Mouse (Mus musculus): Measurements from ENCODE around the gene P3h4. TPM values are rescaled to one million over a fixed set of nuclear protein-coding genes. Genes with fewer than 3 reads are reported as not detected.

The P3h4 gene
- polyA plus RNA-seq, 1 experiment from 2014 or later, result 91.1 TPM

GRCm38 (mm10) chr11:100398517-100398916 is 16.1 kb downstream of the P3h4 start:
- no peak overlapping the region for H3K9ac ChIP-seq
- no peak overlapping the region for H3K4me3 ChIP-seq (replicated peaks)
- 92% methylated on average over 7 of the region's 7 CpGs for WGBS
- ATAC-seq (ENCODE audit: insufficient number of reproducible peaks, low FRiP score, low TSS enrichment, low read depth), result no peak
- H3K27ac ChIP-seq (replicated peaks), result peak overlapping the region; percentile 63
- no peak overlapping the region for H3K4me2 ChIP-seq (replicated peaks)
- no peaks in the 10 kb centered on the region for H3K9me3 ChIP-seq (replicated peaks)
- H3K4me1 ChIP-seq, result peaks cover 71% of the 10 kb centered on the region
- H3K27me3 ChIP-seq, result no peaks in the 10 kb centered on the region
- no peaks in the 10 kb centered on the region for H3K36me3 ChIP-seq

- no peaks in the 10 kb centered on the region for H3K9me3 ChIP-seq (replicated peaks)
- peak within 1 kb of the TSS; percentile 91 for H3K27ac ChIP-seq (replicated peaks)
- H3K36me3 ChIP-seq, result no peaks in the 10 kb centered on the region
- H3K4me2 ChIP-seq (replicated peaks), result peak within 1 kb of the TSS; percentile 66
- ATAC-seq (ENCODE audit: insufficient number of reproducible peaks, low FRiP score, low TSS enrichment, low read depth), result peak; percentile 98
- peaks cover 78% of the 10 kb centered on the region for H3K4me1 ChIP-seq
- H3K9ac ChIP-seq, result peak within 1 kb of the TSS; percentile 68
- WGBS, result under 1% methylated on average over 37 of the region's 37 CpGs
- peak within 1 kb of the TSS; percentile 76 for H3K4me3 ChIP-seq (replicated peaks)
- H3K27me3 ChIP-seq, result no peaks in the 10 kb centered on the region
Measured at GRCm38 (mm10) chr11:100397600-100398389, 16.8 kb downstream of the P3h4 start, which contains the start of gene Jup. Jup (minus strand) TSS chr11:100397763.

DNA sequence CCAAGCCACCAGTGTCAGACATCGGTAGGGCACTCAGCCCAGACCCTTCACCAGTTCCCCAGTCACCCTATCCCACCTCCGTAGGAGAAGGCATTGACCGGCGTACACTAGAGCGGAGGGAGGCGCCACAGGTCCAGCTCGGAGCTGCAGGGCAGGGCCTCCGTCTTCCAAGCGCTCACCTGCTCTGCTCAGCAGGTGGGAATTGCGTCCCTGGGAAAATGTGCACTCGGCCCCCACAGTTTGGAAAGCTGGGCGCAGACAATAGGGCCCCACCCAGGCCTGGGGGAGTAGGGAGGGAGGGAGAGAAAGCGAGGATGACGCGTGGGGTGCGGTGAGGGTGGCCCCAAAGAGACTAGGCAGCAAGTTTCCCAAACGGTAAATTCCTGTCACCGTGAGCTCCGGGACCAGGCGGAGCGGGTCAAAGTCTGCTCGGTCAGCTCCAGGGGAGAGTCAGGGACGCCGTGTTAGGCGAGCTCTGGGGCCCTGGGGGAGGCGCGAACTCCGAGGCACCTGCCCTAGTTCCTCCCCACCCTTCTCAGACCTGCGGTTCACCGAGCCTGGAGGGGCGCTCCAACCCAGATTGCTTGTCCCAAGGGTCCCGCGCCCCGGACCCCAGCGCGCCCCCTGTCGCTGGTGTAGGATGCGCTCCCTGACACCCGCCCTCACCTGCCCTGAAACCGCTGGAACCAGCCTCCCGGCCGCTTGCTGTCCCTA is 17.6 kb downstream of the P3h4 start:
- WGBS, result 1% methylated on average over 42 of the region's 42 CpGs
- peaks cover 77% of the 10 kb centered on the region for H3K4me1 ChIP-seq

DNA sequence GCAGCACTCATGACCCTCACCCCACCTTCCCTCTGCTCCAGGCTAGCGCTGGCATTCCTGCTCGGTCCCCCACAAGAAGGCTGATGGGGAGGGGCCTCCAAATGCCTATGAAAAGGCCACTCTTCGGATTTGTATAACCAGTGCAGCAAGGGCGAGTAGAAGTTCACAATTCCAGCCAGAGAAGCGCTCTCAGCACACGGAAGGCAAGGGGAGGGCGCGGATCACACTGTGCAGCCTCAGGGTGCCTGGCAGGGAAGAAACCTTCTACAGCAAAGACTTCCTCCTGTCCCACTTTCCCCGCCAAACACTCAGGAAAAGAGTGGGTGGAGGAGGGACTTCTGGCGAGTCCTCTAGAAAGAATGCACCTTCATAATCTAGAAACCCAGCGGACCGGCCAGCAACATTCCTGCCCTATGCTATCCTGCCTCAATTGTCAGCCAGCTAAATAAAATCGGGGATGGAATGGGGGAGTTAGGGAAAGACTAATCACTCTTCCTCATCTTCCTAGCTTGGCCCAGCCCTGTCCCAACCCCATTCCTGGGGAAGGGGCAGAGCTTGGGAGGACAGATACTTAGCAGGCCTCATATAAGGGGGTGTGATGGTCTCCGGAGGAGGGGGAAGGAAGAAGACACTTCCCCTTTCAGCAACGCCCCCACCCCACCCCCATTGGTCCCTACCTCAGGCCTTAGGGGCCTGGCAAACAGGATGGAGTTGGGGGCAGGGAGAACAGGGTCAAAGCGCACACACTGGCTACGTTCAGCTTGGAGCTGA is 18.6 kb downstream of the P3h4 start:
- Histone ChIP-seq H3K27me3 (no peaks in the 10 kb centered on the region), H3K4me3 (replicated peaks) (peak overlapping the region; percentile 76), H3K27ac (replicated peaks) (peak overlapping the region; percentile 91), H3K4me1 (peaks cover 80% of the 10 kb centered on the region), H3K9ac (no peak overlapping the region; the same call in 1 of the 2 replicates), H3K36me3 (no peaks in the 10 kb centered on the region), H3K4me2 (replicated peaks) (peak overlapping the region; percentile 66), H3K9me3 (replicated peaks) (no peaks in the 10 kb centered on the region)
- no peak for ATAC-seq (ENCODE audit: insufficient number of reproducible peaks, low FRiP score, low TSS enrichment, low read depth)
- WGBS, result 24% methylated on average over 17 of the region's 17 CpGs

More for the DNA sequence above, 17.6 kb downstream of the P3h4 start:
- Histone ChIP-seq H3K27ac (replicated peaks) (peak overlapping the region; percentile 91), H3K4me3 (replicated peaks) (peak overlapping the region; percentile 76), H3K9ac (peak overlapping the region; percentile 68), H3K27me3 (no peaks in the 10 kb centered on the region), H3K9me3 (replicated peaks) (no peaks in the 10 kb centered on the region), H3K36me3 (no peaks in the 10 kb centered on the region), H3K4me2 (replicated peaks) (peak overlapping the region; percentile 66)
- ATAC-seq (ENCODE audit: insufficient number of reproducible peaks, low FRiP score, low TSS enrichment, low read depth), result no peak

GRCm38 (mm10) chr11:100395200-100395599 is 19.4 kb downstream of the P3h4 start:
- Histone ChIP-seq H3K4me1 (peaks cover 81% of the 10 kb centered on the region), H3K4me3 (replicated peaks) (peak overlapping the region; percentile 76), H3K9ac (no peak overlapping the region), H3K4me2 (replicated peaks) (peak overlapping the region; percentile 66), H3K36me3 (no peaks in the 10 kb centered on the region), H3K9me3 (replicated peaks) (no peaks in the 10 kb centered on the region), H3K27ac (replicated peaks) (peak overlapping the region; percentile 91), H3K27me3 (no peaks in the 10 kb centered on the region)
- ATAC-seq (ENCODE audit: insufficient number of reproducible peaks, low FRiP score, low TSS enrichment, low read depth), result no peak
- 36% methylated on average over 11 of the region's 11 CpGs for WGBS

- no peaks in the 10 kb centered on the region for H3K9me3 ChIP-seq (replicated peaks)
- WGBS, result 64% methylated on average over 5 of the region's 5 CpGs
- peaks cover 80% of the 10 kb centered on the region for H3K4me1 ChIP-seq
- H3K27ac ChIP-seq (replicated peaks), result no peak overlapping the region
- no peaks in the 10 kb centered on the region for H3K36me3 ChIP-seq
- H3K9ac ChIP-seq, result no peak overlapping the region
- no peaks in the 10 kb centered on the region for H3K27me3 ChIP-seq
- no peak for ATAC-seq (ENCODE audit: insufficient number of reproducible peaks, low FRiP score, low TSS enrichment, low read depth)
- H3K4me2 ChIP-seq (replicated peaks), result peak overlapping the region; percentile 66
- peak overlapping the region; percentile 76 for H3K4me3 ChIP-seq (replicated peaks)
Measured at GRCm38 (mm10) chr11:100394353-100395074, 20.1 kb downstream of the P3h4 start.

- 56% methylated on average over 7 of the region's 7 CpGs for WGBS
- peak overlapping the region; percentile 66 for H3K4me2 ChIP-seq (replicated peaks)
Measured at GRCm38 (mm10) chr11:100393733-100394132, 20.9 kb downstream of the P3h4 start.

GRCm38 (mm10) chr11:100392958-100393357 is 21.7 kb downstream of the P3h4 start:
- WGBS, result 73% methylated on average over 5 of the region's 5 CpGs

More at GRCm38 (mm10) chr11:100393733-100394132, 20.9 kb downstream of the P3h4 start:
- no peaks in the 10 kb centered on the region for H3K36me3 ChIP-seq
- H3K9me3 ChIP-seq (replicated peaks), result no peaks in the 10 kb centered on the region
- H3K27me3 ChIP-seq, result no peaks in the 10 kb centered on the region
- ATAC-seq (ENCODE audit: insufficient number of reproducible peaks, low FRiP score, low TSS enrichment, low read depth), result no peak
- H3K9ac ChIP-seq, result no peak overlapping the region
- H3K4me3 ChIP-seq (replicated peaks), result peak overlapping the region; percentile 76; the same call in 1 of the 2 replicates
- peak overlapping the region; percentile 1; the same call in 1 of the 2 replicates for H3K27ac ChIP-seq (replicated peaks)
- peaks cover 79% of the 10 kb centered on the region for H3K4me1 ChIP-seq

GRCm38 (mm10) chr11:100391884-100392345 is 22.7 kb downstream of the P3h4 start:
- no peaks in the 10 kb centered on the region for H3K9me3 ChIP-seq (replicated peaks)
- H3K27ac ChIP-seq (replicated peaks), result no peak overlapping the region
- H3K4me2 ChIP-seq (replicated peaks), result no peak overlapping the region
- H3K9ac ChIP-seq, result no peak overlapping the region
- no peak overlapping the region for H3K4me3 ChIP-seq (replicated peaks)
- ATAC-seq (ENCODE audit: insufficient number of reproducible peaks, low FRiP score, low TSS enrichment, low read depth), result no peak
- H3K36me3 ChIP-seq, result no peaks in the 10 kb centered on the region
- H3K4me1 ChIP-seq, result peaks cover 88% of the 10 kb centered on the region
- WGBS, result 86% methylated on average over 7 of the region's 7 CpGs
- H3K27me3 ChIP-seq, result no peaks in the 10 kb centered on the region

More at GRCm38 (mm10) chr11:100392958-100393357, 21.7 kb downstream of the P3h4 start:
- 0 out of 2 replicates have a peak overlapping the region, but pooled peaks have one; percentile 76 for H3K4me3 ChIP-seq (replicated peaks)
- H3K36me3 ChIP-seq, result no peaks in the 10 kb centered on the region
- no peak for ATAC-seq (ENCODE audit: insufficient number of reproducible peaks, low FRiP score, low TSS enrichment, low read depth)
- H3K27me3 ChIP-seq, result no peaks in the 10 kb centered on the region
- H3K9ac ChIP-seq, result no peak overlapping the region
- H3K9me3 ChIP-seq (replicated peaks), result no peaks in the 10 kb centered on the region
- H3K27ac ChIP-seq (replicated peaks), result peak overlapping the region; percentile 1; the same call in 1 of the 2 replicates
- peaks cover 80% of the 10 kb centered on the region for H3K4me1 ChIP-seq
- H3K4me2 ChIP-seq (replicated peaks), result 0 out of 2 replicates have a peak overlapping the region, but pooled peaks have one; percentile 66

Data from embryonic facial prominence, embryonic 15.5 days (tissue).